Mouse (Mus musculus) heart, embryonic 11.5 days (tissue): ENCODE data around the gene Gcnt2. TPM values are rescaled to one million over a fixed set of nuclear protein-coding genes. Genes with fewer than 3 reads are reported as not detected.

Source experiments
- ATAC-seq: fragments of 200-750 bp; cut with Nextera tagmentation; replicated peaks from 2 replicates; pipeline ENCODE4 v1.8.0; 2017; ENCODE audit warnings: moderate library complexity; ENCODE audit not compliant: insufficient number of reproducible peaks, low FRiP score, low TSS enrichment
- H3K27ac ChIP-seq: fragments of 300-500 bp; sonication (generic); 2 replicates; pipeline ENCODE4 v1.5.1; 2014; ENCODE audit warnings: mild to moderate bottlenecking, low read depth, low read length
- H3K27me3 ChIP-seq: fragments of 300-500 bp; sonication (generic); 2 replicates; pipeline ENCODE4 v1.6.1; 2014; ENCODE audit warnings: mild to moderate bottlenecking, low read length, mixed read lengths; ENCODE audit not compliant: control insufficient read depth, insufficient read depth
- H3K36me3 ChIP-seq: fragments of 300-500 bp; sonication (generic); 2 replicates; pipeline ENCODE4 v1.6.1; 2014; ENCODE audit warnings: mild to moderate bottlenecking, low read length, moderate library complexity, mixed read lengths; ENCODE audit not compliant: control insufficient read depth, insufficient read depth
- H3K4me1 ChIP-seq: fragments of 300-500 bp; sonication (generic); 2 replicates; pipeline ENCODE4 v1.6.1; 2014; ENCODE audit warnings: low read length; ENCODE audit not compliant: control insufficient read depth, insufficient read depth
- H3K4me2 ChIP-seq: fragments of 300-500 bp; sonication (generic); 2 replicates; pipeline ENCODE4 v1.6.1; 2014; ENCODE audit warnings: mild to moderate bottlenecking, moderate library complexity
- H3K4me3 ChIP-seq: fragments of 300-500 bp; sonication (generic); 2 replicates; pipeline ENCODE4 v1.5.1; 2014; ENCODE audit warnings: low read depth, low read length
- H3K9ac ChIP-seq: fragments of 300-500 bp; sonication (generic); 2 replicates; pipeline ENCODE4 v1.6.1; 2014; ENCODE audit warnings: mild to moderate bottlenecking, low read depth, low read length, moderate library complexity
- H3K9me3 ChIP-seq: fragments of 300-500 bp; sonication (generic); replicated peaks from 2 replicates; pipeline ENCODE4 v1.6.1; 2016; ENCODE audit warnings: low read length; ENCODE audit not compliant: control insufficient read depth
- WGBS: fragments of 180-500 bp; shearing (Covaris S2); extraction: QIAGEN DNeasy Blood & Tissue Kit; methylation state at CpG from one replicate; pipeline ENCODE4 v1.1.7; 2014; ENCODE audit not compliant: insufficient replicate concordance; 5-methylcytosine and 5-hydroxymethylcytosine counted together
- polyA plus RNA-seq: library from polyadenylated mRNA; unstranded; fragments of >200 nt; fragmentation: Nextera tagmentation; extraction: Ambion mirVana; gene quantifications from 2 replicates; pipeline ENCODE4 v1.2.1, GENCODE M21; 2014

Gcnt2 gene
- polyA plus RNA-seq, 1 experiment from 2014 or later: 4.1 TPM

DNA sequence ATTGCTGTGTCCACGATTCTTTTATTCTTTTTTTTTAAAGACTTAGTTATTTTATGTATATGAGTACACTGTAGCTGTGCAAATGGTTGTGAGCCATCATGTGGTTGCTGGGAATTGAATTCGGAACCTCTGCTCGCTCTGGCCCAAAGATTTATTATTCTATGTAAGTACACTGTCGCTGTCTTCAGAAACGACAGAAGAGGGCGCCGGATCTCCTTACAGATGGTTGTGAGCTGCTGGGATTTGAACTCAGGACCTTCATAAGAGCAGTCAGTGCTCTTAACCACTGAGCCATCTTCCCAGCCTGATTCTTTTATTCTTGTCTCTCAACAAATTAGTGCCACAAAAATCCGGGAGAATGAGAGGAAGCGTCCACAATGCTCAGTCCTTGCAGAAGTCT is 13.2 kb upstream of the Gcnt2 start:
- Histone ChIP-seq H3K27ac (no peak overlapping the region), H3K27me3 (no peaks in the 10 kb centered on the region), H3K4me3 (no peak overlapping the region), H3K4me2 (no peak overlapping the region), H3K4me1 (no peaks in the 10 kb centered on the region), H3K9me3 (no peaks in the 10 kb centered on the region), H3K9ac (no peak overlapping the region), H3K36me3 (no peaks in the 10 kb centered on the region)
- ATAC-seq: no peak
- 64% methylated on average over 9 of the region's 9 CpGs for WGBS

DNA sequence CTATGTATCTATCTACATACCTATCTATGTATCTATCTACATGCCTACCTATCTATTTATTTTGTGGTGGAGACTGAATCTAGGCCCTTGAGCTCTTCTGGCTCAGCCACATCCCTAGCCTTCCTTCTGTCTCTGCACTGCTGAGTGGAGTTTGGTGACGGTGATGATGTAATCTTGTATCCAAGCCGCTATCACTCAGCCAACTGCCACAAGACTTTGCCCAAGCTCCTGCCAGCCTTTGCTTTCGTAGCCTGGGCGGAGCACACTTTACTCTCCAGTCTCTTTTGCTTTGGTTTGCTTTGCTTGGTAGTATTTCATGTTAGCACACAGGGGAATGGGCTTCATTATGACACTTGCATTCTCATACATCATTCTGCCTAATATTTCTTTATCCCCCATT is 11.7 kb upstream of the Gcnt2 start:
- no peak for ATAC-seq
- Histone ChIP-seq H3K9me3 (no peaks in the 10 kb centered on the region), H3K4me2 (no peak overlapping the region), H3K36me3 (no peaks in the 10 kb centered on the region), H3K9ac (no peak overlapping the region), H3K4me3 (no peak overlapping the region), H3K27ac (no peak overlapping the region), H3K4me1 (no peaks in the 10 kb centered on the region), H3K27me3 (no peaks in the 10 kb centered on the region)
- WGBS: 57% methylated on average over 4 of the region's 4 CpGs

DNA sequence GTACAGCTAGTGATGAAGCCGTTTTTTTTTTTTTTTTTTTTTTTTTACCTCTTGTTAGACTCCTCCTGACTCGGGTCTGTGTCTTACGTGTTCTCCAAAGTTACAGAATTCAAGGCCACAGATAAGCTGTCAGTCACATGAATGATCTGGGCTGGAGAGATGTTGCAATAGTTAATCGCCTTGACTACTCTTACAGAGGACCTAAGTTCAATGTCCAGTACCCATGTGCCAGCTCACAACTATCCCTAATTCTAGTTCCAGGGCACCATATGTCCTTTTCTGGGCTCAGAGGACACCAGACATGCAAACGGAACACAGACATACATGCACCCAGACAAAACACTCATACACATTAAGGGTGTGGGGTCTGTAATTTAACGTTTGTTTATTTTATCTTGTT is 8.9 kb upstream of the Gcnt2 start:
- no peaks in the 10 kb centered on the region for H3K36me3 ChIP-seq
- no peak overlapping the region for H3K27ac ChIP-seq
- WGBS: 82% methylated on average over 6 of the region's 6 CpGs
- H3K27me3 ChIP-seq: no peaks in the 10 kb centered on the region
- no peaks in the 10 kb centered on the region for H3K9me3 ChIP-seq
- H3K4me2 ChIP-seq: no peak overlapping the region
- H3K9ac ChIP-seq: no peak overlapping the region
- no peak overlapping the region for H3K4me3 ChIP-seq
- ATAC-seq: no peak
- H3K4me1 ChIP-seq: peaks cover 4% of the 10 kb centered on the region; the same call in 1 of the 2 replicates

DNA sequence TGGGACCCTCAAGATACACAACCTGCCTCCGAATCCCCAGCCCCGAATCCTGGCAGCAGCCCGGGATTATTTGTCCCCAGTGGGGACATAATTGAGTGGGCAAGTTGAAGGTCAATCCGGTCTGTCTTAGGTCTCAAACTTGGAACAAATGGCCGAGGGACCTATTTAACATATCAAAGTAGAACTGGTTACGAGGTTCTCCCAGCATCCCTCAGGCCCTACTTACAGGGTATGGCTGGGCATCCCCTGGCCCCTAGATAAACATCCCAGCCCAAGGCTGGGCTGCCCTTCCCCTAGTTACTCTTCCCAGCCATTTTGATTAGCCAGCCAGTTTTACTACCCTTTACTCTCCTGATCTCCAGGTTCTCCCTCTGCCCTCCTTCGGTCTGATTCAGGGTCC is 8.3 kb upstream of the Gcnt2 start:
- no peak overlapping the region for H3K4me2 ChIP-seq
- H3K27me3 ChIP-seq: no peaks in the 10 kb centered on the region
- no peak overlapping the region for H3K4me3 ChIP-seq
- H3K9ac ChIP-seq: no peak overlapping the region
- no peaks in the 10 kb centered on the region for H3K36me3 ChIP-seq
- H3K9me3 ChIP-seq: no peaks in the 10 kb centered on the region
- H3K4me1 ChIP-seq: peaks cover 4% of the 10 kb centered on the region; the same call in 1 of the 2 replicates
- 71% methylated on average over 7 of the region's 7 CpGs for WGBS
- no peak for ATAC-seq
- no peak overlapping the region for H3K27ac ChIP-seq

DNA sequence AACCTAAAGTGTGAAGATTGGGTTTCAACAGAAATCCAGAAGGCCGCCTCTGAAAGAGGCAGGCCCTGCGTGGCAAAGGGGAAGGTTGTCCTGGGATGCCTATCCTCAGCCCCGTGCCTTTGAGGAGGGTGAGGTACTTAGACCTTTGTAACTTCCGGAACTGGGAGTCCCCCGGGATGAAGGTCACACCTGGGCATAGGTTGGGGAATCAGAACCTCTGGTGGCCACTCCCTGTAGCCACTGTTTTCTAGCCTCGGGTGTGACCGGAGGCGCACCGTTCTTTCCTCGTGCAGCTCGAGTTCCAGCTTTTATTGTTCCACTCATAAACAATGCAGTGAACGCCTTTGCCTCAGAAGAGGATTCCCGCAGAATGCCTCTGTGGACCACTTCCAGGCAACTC is 7.6 kb upstream of the Gcnt2 start:
- WGBS: 77% methylated on average over 13 of the region's 13 CpGs
- Histone ChIP-seq H3K36me3 (no peaks in the 10 kb centered on the region), H3K9me3 (no peaks in the 10 kb centered on the region), H3K27me3 (no peaks in the 10 kb centered on the region), H3K27ac (no peak overlapping the region), H3K4me2 (no peak overlapping the region), H3K4me3 (no peak overlapping the region), H3K9ac (no peak overlapping the region), H3K4me1 (peaks cover 4% of the 10 kb centered on the region; the same call in 1 of the 2 replicates)
- no peak for ATAC-seq

DNA sequence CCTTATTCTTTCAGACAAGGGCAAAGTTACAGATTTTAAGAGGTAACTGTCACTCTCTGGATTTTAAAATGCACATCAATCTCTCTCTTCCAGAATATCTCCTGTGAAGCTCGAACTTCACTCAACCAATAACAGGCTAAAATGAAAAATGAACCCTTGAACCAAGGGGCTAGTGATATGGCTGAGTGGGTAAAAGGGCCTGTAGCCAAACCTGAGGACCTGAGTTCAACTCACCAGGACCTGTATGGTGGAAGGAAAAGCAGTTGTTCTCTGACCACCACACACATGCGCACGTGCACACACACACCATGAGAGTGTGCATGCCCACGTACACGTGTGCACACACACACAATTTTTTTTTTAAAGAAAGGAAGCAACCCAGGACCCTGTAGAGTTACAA is 6.8 kb upstream of the Gcnt2 start:
- Histone ChIP-seq H3K9me3 (no peaks in the 10 kb centered on the region), H3K27me3 (no peaks in the 10 kb centered on the region), H3K36me3 (no peaks in the 10 kb centered on the region), H3K27ac (no peak overlapping the region), H3K4me2 (no peak overlapping the region), H3K4me1 (peaks cover 4% of the 10 kb centered on the region; the same call in 1 of the 2 replicates), H3K4me3 (no peak overlapping the region), H3K9ac (no peak overlapping the region)
- no peak for ATAC-seq
- WGBS: 86% methylated on average over 5 of the region's 5 CpGs

DNA sequence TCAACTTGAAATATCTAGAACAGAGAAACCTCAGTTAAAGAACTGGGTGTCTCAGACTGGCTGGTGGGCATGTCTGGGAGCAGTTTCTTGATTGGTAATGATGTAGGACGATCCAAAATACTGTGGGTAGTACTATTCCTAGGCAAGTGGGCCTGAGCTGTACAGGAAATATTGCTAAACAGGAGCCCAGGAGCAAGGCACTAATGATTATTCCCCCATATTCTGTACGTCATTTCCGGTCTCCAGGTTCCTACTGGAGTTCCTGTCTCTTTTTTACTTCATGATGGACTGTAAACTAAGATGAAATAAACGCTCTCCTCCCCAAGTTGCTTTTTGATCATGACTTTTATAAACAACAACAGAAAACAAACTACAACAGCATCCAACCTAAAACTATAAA is 5.7 kb upstream of the Gcnt2 start:
- WGBS: 71% methylated on average over 4 of the region's 4 CpGs
- peak overlapping the region; percentile 75 for H3K4me2 ChIP-seq
- peak overlapping the region; percentile 90 for H3K27ac ChIP-seq
- H3K4me3 ChIP-seq: peak overlapping the region; percentile 44
- H3K9ac ChIP-seq: peak overlapping the region; percentile 70
- H3K9me3 ChIP-seq: no peaks in the 10 kb centered on the region
- no peaks in the 10 kb centered on the region for H3K27me3 ChIP-seq
- H3K36me3 ChIP-seq: no peaks in the 10 kb centered on the region
- no peak for ATAC-seq
- peaks cover 4% of the 10 kb centered on the region; the same call in 1 of the 2 replicates for H3K4me1 ChIP-seq

DNA sequence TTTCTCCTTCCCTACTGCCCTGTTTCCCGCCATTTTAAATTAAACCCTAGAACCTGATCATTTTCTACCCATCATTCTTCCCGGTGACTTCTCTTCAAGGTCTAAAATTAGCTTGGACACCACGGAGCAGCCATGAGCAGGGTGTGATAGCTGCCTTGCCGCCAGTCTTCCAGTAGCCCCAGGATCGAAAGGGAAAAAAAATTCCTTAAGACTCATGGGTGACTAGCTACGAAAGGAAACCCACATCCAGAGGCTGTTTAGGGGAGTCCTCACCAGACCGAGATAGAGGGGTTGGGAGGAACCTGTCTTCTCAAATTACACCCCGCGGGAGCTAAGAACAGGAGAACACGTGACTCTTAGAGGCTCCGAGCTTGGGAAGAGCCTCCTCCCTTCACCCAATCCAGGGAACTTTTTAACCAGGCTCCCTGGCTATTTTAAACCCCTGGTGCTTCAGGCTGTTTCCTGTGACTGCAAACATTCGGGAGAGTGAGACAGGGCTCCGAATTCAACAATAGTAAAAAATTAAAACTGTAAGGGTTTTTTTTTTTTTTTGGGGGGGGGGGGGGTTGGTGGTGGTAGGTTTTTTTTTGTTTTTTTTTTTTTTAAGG is 5.0 kb upstream of the Gcnt2 start:
- Histone ChIP-seq H3K9me3 (no peaks in the 10 kb centered on the region), H3K4me2 (peak overlapping the region; percentile 75), H3K4me1 (peaks cover 4% of the 10 kb centered on the region; the same call in 1 of the 2 replicates), H3K9ac (peak overlapping the region; percentile 70), H3K36me3 (no peaks in the 10 kb centered on the region), H3K27me3 (no peaks in the 10 kb centered on the region), H3K4me3 (peak overlapping the region; percentile 44), H3K27ac (peak overlapping the region; percentile 90)
- ATAC-seq: peak; percentile 78
- under 1% methylated on average over 13 of the region's 13 CpGs for WGBS

DNA sequence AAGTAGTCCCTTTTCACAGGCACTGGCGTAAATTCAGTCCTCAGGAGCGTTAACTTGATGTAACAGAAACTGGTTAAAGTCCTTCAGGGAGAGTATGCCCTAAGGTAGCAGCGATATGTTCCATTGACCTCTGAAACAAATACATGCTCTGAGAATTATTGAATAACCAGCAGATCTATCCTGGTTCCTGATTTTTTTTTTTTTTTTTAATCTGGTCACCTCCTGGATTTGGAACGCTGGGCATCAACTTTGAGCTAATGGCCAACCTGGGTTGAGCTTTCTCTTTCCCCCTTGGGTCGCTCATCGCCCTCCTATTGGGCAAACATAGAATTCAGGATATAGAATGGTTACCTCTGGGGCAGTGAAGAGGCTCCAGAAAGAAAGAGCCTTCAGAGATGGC is 4.3 kb upstream of the Gcnt2 start:
- no peaks in the 10 kb centered on the region for H3K9me3 ChIP-seq
- H3K4me3 ChIP-seq: no peak overlapping the region; the same call in 1 of the 2 replicates
- ATAC-seq: no peak
- H3K27me3 ChIP-seq: no peaks in the 10 kb centered on the region
- H3K4me2 ChIP-seq: peak overlapping the region; percentile 75
- no peaks in the 10 kb centered on the region for H3K36me3 ChIP-seq
- H3K9ac ChIP-seq: peak overlapping the region; percentile 70; the same call in 1 of the 2 replicates
- WGBS: 65% methylated on average over 6 of the region's 6 CpGs
- H3K4me1 ChIP-seq: peaks cover 4% of the 10 kb centered on the region; the same call in 1 of the 2 replicates
- H3K27ac ChIP-seq: peak overlapping the region; percentile 90; the same call in 1 of the 2 replicates
